Mouse (Mus musculus) urinary bladder, postnatal 25 days (tissue): ENCODE measurements around the gene Plpp3.

Experiments used
- DNase-seq: peaks from one replicate; pipeline ENCODE4 v3.0.0; 2022; ENCODE audit warnings: low spot score

The Plpp3 gene

GRCm38 (mm10) chr4:105220849-105221248, 63.7 kb downstream of the Plpp3 start:
- DNase-seq: no peak

GRCm38 (mm10) chr4:105221256-105221840, 64.2 kb downstream of the Plpp3 start:
- no peak for DNase-seq

DNA sequence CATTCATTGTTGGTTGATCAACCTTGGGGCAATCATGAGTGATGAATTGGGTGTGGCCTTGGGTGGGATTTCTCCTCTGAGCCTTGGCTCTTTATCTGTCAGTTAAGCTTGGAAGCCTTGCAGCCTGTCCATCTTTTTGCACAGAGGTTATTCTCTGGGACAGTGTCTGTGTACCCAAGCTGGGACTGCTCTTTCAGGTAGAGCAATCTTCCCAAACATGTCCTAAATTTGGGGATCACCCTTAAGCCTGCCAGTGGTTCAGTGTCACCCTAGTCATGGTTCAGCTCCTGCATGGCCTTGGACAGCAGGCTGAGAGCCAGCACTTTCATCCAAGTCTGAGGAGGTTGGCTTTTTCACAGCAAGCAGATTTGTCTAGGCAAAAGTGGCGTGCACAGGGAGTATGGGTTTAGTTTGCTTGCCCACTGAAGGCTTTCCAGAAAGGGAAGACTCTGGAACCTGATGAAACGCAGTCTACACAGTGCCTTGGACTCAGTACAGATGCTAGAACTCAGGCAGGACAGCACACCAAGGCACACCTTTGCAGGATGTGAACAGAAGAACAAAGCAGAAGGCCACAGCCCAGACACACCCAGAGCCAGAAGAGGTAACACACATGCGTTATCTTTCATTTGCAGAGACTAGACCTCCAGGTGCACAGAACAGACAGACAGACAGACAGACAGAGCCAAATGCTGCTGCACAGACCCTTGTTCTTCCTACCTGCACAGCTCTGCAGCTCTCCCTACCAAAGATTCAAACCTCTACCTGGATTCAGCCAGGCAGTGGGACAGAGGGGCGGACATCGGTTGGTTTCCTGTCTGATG, 66.2 kb downstream of the Plpp3 start:
- DNase-seq: no peak

DNA sequence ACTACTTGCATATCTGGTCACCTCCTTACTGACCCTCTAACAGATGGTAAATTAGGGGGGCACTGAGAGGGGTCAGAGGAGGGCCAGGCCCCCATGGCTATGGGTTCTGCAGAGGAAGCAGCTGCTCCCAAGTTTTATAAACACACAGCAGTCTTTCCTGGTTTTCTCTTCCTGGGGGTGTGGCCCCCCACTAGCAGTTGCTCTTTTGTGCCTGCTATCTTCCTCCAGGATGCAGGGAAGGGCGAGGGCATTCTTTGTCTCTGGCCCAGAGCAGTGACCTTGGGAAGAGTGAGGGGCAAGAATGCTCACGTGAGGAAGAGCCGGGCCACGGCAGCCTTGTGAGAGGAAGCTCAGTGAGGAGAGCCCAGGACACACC, 66.8 kb downstream of the Plpp3 start:
- no peak for DNase-seq

DNA sequence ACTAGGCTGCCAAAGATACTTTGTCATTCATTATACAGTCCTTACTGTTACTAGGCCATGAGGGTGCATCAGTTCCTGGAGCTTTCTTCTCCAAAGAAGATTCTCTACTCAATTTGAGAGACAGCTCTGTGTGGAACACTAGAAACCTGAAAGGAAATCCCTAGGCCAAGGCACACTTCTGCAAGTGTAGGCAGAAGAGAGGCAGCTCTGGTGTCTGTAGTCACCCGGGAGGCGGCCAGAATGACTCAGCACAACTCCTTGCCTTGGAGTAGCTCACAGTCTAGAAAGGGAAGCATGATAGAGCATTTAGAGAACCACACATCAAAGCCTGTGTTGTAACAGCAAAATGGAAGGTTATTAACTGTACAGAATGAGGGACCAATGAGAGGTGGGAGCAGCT, 68.4 kb downstream of the Plpp3 start:
- DNase-seq: no peak

- DNase-seq: no peak
Measured at GRCm38 (mm10) chr4:105226351-105226750, 69.2 kb downstream of the Plpp3 start.

DNA sequence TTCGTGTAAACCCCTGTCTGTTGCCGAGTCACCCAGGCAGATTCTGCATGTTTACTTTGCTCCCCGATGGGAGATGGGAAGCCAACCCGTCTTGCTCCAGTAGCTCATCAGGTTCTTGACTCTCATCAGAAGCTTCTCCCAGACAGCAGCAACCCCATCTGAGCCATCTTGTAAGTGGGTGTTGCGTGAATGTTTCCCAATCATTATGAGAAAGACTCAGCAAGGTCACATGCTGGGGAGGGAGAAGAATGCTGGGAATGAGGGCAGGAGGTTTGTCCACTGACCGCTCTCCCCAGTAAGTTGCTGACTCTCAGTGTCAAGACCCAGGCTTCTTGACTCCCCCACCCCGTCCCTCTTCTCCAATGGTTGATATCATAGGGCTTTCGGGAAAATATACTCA, 73.0 kb downstream of the Plpp3 start:
- no peak for DNase-seq

DNA sequence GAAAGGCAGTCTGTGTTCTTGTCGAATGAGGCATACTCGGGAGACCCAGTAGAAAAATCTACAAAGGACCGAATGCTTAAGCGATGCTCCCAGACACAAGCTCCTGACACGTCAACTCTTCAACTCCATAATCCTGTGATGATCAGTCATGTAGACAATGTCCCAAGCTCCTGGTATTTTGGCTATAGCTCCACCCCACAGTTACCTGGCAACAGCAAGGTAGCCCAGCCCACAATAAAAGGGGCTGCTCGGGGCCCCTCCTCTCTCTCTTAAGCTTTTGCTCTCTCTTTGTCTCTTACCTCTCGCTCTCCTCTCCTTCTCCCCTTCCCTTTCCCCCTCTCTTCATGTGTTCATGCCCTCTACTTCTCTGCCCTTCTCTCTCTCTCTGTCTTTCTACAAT, 83.1 kb downstream of the Plpp3 start:
- no peak for DNase-seq

DNA sequence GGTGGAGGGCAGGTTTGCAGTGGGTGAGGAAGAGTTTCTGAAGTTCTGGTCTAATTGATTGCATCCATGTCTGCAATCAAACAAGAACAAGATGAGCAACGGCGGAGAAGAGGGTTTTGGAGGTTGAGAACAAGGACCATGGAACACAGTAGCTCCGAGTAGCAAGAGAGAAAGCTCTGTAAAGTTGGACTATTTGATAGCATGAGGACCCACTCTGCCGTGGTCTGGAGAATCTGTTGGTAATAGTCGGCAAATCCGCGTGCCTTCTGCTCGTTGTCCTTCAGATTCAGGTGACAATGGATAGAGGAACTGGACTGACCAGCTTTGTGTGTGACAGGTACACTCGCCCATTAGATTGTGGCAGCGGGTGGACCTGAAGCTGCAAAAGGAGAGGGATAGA, 87.8 kb downstream of the Plpp3 start:
- no peak for DNase-seq

- DNase-seq: peak; percentile 25
Measured at GRCm38 (mm10) chr4:105245479-105245944, 88.4 kb downstream of the Plpp3 start.

DNA sequence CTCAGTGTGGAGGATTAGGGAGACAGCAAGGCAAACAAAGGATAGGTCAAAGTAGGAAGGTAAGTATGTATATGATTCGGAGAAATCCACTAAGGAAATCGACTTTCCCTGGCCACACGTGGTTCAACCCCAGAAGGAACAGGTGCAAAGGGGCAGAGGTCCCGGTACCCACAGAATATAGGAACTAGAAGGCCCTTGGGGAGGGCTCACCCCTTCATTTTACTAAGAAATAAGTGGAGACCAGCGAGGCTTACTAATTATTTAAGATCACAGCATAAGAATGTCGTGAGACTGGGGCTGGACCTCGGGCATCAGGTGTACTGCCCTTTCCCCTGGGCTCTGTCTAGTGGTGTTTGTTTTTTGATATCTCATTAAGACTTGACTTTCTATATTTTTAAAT, 89.2 kb downstream of the Plpp3 start:
- DNase-seq: no peak

GRCm38 (mm10) chr4:105248161-105248560, 91.0 kb downstream of the Plpp3 start:
- DNase-seq: no peak

GRCm38 (mm10) chr4:105249283-105249682, 92.1 kb downstream of the Plpp3 start:
- no peak for DNase-seq

GRCm38 (mm10) chr4:105250946-105251345, 93.8 kb downstream of the Plpp3 start:
- DNase-seq: no peak

DNA sequence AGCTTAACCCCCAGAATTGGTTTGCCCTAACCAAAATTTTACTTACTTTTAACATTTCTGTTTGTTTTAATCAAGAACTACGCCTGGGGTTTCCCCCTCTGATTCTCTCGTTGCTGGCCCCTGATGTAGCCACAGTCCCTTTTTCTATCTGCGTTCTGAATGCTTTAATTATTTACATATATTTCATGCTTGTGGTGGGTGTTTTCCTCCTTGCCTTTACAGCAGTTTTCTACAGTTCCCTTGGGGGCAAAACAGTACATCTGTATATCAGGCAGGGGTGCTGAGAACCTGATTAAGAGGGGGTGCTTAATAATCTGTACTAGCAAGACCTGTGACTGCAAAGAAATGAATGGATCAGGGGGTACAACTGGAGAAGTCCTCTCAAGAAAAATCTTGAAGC, 94.9 kb downstream of the Plpp3 start:
- DNase-seq: no peak

- DNase-seq: no peak
Measured at GRCm38 (mm10) chr4:105252571-105253200, 95.5 kb downstream of the Plpp3 start.

DNA sequence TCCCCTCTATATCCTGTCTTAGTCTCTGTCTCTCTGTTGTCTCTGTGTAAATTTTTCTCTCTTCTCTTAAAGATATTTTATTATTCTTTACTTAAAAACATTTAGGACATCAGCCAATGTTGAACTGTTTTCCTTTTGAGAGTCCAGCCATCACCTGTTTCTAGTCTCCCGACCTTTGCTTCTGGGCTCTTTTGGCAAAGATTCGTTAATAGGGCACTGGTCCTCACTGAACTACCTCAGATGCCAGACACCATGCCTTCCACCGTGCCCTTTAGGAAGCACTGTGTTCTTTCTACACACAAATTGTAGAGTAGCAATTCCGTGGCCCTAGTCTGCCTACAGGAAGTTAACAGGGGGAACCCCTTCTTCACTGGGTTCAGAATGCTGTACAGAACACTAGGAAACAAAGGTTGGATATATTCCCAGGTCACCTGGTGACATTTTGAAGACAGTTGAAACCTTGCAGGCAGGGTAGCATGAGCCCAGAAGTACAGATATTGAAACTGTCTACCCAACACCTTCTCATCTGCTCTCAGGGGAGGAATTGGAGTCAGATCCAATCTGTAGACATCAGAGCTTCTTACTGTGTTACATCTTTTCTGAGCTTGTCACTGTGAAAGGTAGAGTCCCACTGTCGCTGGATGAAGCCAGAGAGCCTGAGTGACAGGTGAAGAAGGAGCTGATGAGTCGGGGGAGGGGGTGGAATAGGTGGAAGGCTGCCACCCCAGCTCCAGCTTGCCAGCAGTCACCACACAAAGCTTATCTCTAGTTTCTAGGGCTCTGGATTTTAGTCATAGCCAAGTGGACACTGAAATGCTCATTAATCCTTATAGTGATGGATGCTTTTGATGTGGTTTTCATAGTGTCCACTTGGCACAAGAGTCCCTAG, 96.5 kb downstream of the Plpp3 start:
- DNase-seq: no peak

DNA sequence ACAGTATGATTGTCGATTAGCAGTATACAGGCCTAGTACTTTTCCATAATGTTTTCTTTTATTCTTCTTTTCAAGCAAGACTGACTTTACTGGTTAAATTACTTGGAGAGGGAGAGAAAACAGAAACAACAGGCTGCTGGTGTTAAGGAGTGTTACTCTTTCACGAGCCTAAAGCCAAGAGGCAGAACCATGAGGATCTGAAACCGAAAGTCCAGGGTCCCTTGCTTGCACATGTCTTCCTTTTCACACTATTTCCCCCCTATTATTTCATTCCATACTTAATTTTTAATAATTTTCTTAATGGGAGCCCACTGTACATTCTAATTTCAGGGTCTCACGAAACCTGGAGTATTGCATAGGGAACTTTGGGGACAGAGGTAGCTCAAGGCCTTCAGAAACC, 97.2 kb downstream of the Plpp3 start:
- no peak for DNase-seq

- no peak for DNase-seq
Measured at GRCm38 (mm10) chr4:105255185-105255584, 98.0 kb downstream of the Plpp3 start.

- no peak for DNase-seq
Measured at GRCm38 (mm10) chr4:105257667-105258560, 100.8 kb downstream of the Plpp3 start.

DNA sequence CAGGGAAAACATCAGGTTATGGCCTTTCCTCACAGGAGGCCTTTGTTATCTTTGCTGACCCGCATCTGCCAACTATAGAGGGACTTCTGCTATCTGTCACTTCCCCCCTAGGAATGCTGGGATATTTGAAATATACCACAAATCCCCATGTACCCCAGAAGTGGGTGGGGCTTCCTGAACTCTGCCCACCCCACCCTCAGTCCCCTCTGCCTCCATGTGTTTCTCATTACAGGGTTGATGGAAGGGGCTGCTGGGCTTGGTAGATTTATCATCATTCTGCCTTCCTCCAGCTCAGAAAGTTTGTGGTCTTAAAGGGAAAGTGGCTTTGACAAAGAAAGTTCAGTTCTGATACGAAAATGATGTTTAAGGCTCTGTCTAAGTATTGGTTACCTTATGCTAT, 103.2 kb downstream of the Plpp3 start:
- DNase-seq: no peak
